Mouse (Mus musculus) neural tube, embryonic 14.5 days (tissue): Measurements from ENCODE around the gene Npas3. TPM values are rescaled to one million over a fixed set of nuclear protein-coding genes. Genes with fewer than 3 reads are reported as not detected.

Source experiments
- ATAC-seq: fragments of 200-750 bp; cut with Nextera tagmentation; 2 replicates; pipeline ENCODE4 v1.8.0; 2017; ENCODE audit warnings: low read depth, mild to moderate bottlenecking, moderate TSS enrichment, moderate library complexity
- H3K27ac ChIP-seq: fragments of 300-500 bp; sonication (generic); 2 replicates; pipeline ENCODE4 v1.5.1; 2014; ENCODE audit warnings: low read depth, mild to moderate bottlenecking, control low read depth, low read length, moderate library complexity, mixed read lengths
- H3K27me3 ChIP-seq: fragments of 300-500 bp; sonication (generic); 2 replicates; pipeline ENCODE4 v1.6.1; 2014; ENCODE audit warnings: low read length; ENCODE audit not compliant: control insufficient read depth, insufficient read depth
- H3K36me3 ChIP-seq: fragments of 300-500 bp; sonication (generic); 2 replicates; pipeline ENCODE4 v1.6.1; 2014; ENCODE audit warnings: low read length, mixed read lengths; ENCODE audit not compliant: control insufficient read depth, insufficient read depth
- H3K4me1 ChIP-seq: fragments of 300-500 bp; sonication (generic); 2 replicates; pipeline ENCODE4 v1.6.1; 2014; ENCODE audit warnings: low read length; ENCODE audit not compliant: control insufficient read depth, insufficient read depth
- H3K4me2 ChIP-seq: fragments of 300-500 bp; sonication (generic); 2 replicates; pipeline ENCODE4 v1.6.1; 2014; ENCODE audit warnings: mild to moderate bottlenecking, low read depth, low read length, control low read depth
- H3K4me3 ChIP-seq: fragments of 300-500 bp; sonication (generic); 2 replicates; pipeline ENCODE4 v1.5.1; 2014; ENCODE audit warnings: low read depth, low read length, control low read depth, mixed read lengths
- H3K9ac ChIP-seq: fragments of 300-500 bp; sonication (generic); replicated peaks from 2 replicates; pipeline ENCODE4 v1.6.1; 2014; ENCODE audit warnings: low read depth, mild to moderate bottlenecking, control low read depth, low read length, mixed read lengths
- H3K9me3 ChIP-seq: fragments of 300-500 bp; sonication (generic); 2 replicates; pipeline ENCODE4 v1.6.1; 2016; ENCODE audit warnings: low read length; ENCODE audit not compliant: control insufficient read depth
- WGBS: fragments of 180-500 bp; shearing (Covaris S2); extraction: QIAGEN DNeasy Blood & Tissue Kit; methylation state at CpG from one replicate; pipeline ENCODE4 v1.1.7; 2014; 5-methylcytosine and 5-hydroxymethylcytosine counted together
- polyA plus RNA-seq: library from polyadenylated mRNA; unstranded; fragments of >200 nt; fragmentation: Nextera tagmentation; extraction: Ambion mirVana; gene quantifications from 2 replicates; pipeline ENCODE4 v1.2.1, GENCODE M21; 2014

The Npas3 gene
- polyA plus RNA-seq, 1 experiment from 2014 or later = 29.1 TPM

DNA sequence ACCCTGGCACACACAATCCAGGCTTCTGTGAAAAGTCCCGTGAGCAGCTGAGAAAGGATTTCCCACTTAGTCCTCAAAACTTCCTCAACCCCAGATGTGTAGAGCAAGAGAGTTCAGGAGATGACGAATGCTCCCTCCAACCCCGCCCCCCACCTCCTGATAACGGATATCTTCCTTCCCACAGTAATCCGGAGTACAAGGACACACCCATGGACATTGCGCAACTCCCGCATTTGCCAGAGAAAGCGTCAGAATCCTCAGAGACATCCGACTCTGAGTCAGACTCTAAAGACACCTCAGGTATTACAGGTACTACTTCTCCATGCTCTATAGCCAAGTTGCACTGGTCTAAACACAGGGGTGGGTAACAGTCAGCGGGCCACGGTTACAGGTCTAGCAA, 817.1 kb downstream of the Npas3 start:
- no peak overlapping the region for H3K27ac ChIP-seq
- H3K4me3 ChIP-seq = no peak overlapping the region
- H3K27me3 ChIP-seq = peaks cover 14% of the 10 kb centered on the region
- no peaks in the 10 kb centered on the region for H3K9me3 ChIP-seq
- WGBS = 80% methylated on average over 11 of the region's 11 CpGs
- ATAC-seq = no peak
- H3K4me1 ChIP-seq = peaks cover 5% of the 10 kb centered on the region; the same call in 1 of the 2 replicates
- H3K9ac ChIP-seq = no peak overlapping the region
- no peak overlapping the region for H3K4me2 ChIP-seq
- H3K36me3 ChIP-seq = no peaks in the 10 kb centered on the region

DNA sequence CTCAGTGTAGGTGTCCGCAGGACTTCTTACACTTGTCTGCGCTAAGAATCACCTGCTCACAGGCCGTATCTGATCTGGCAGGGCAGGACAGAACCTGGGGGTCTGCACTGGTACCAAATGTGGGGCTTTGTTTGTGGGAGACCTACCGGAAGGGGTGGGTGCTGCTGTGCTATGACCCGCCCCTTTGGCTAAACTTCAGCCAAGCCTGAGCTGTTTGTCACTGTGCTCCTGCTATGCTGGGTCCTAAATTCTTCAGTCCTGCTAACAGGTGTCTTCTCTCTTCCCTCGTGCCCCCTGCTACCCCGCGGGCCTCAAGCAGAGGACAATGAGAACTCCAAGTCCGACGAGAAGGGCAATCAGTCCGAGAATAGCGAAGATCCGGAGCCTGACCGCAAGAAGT, 818.9 kb downstream of the Npas3 start:
- peaks cover 14% of the 10 kb centered on the region for H3K27me3 ChIP-seq
- H3K9me3 ChIP-seq = no peaks in the 10 kb centered on the region
- peak overlapping the region; percentile 55 for H3K4me2 ChIP-seq
- H3K4me3 ChIP-seq = peak overlapping the region; percentile 36
- H3K27ac ChIP-seq = no peak overlapping the region
- H3K4me1 ChIP-seq = peaks cover 3% of the 10 kb centered on the region; the same call in 1 of the 2 replicates
- no peak for ATAC-seq
- H3K36me3 ChIP-seq = no peaks in the 10 kb centered on the region
- 31% methylated on average over 14 of the region's 14 CpGs for WGBS
- H3K9ac ChIP-seq = no peak overlapping the region

DNA sequence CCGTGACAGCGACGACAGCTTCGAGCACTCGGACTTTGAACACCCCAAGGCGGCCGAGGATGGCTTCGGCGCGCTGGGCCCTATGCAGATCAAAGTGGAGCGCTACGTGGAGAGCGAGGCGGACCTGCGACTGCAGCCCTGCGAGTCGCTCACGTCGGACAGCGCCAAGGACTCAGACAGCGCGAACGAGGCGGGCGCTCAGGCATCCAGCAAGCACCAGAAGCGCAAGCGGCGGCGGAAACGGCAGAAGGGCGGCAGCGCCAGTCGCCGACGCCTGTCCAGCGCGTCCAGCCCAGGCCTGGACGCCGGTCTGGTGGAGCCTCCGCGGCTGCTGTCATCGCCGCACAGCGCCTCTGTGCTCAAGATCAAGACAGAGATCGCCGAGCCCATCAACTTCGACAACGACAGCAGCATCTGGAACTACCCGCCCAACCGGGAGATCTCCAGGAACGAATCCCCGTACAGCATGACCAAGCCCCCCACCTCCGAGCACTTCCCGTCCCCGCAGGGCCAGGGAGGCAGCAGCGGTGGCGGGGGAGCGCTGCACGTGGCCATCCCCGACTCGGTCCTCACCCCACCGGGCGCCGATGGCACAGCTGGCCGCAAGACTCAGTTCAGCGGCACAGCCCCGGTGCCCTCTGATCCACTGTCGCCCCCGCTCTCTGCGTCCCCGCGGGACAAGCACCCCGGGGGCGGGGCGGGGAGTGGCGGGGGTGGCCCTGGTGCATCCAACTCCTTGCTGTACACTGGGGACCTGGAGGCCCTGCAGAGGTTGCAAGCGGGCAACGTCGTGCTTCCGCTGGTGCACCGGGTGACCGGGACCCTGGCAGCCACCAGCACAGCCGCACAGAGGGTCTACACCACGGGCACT, 819.6 kb downstream of the Npas3 start:
- no peak overlapping the region for H3K27ac ChIP-seq
- H3K27me3 ChIP-seq = peaks cover 14% of the 10 kb centered on the region
- ATAC-seq = peak; percentile 76
- 10% methylated on average over 73 of the region's 84 CpGs for WGBS
- H3K36me3 ChIP-seq = no peaks in the 10 kb centered on the region
- peaks cover 3% of the 10 kb centered on the region; the same call in 1 of the 2 replicates for H3K4me1 ChIP-seq
- H3K9me3 ChIP-seq = no peaks in the 10 kb centered on the region
- H3K9ac ChIP-seq = peak overlapping the region; percentile 16; the same call in 1 of the 2 replicates
- H3K4me2 ChIP-seq = peak overlapping the region; percentile 55
- peak overlapping the region; percentile 36 for H3K4me3 ChIP-seq

DNA sequence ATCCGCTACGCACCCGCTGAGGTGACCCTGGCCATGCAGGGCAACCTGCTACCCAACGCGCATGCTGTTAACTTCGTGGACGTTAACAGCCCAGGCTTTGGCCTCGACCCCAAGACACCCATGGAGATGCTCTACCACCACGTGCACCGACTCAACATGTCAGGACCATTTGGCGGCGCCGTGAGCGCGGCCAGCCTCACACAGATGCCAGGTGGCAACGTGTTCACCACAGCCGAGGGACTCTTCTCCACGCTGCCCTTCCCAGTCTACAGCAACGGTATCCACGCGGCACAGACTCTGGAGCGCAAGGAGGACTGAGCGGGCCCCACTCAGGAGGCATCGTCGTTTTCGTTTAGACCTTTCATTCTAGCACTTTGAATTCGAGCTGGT, 820.3 kb downstream of the Npas3 start:
- H3K27ac ChIP-seq = no peak overlapping the region
- H3K36me3 ChIP-seq = no peaks in the 10 kb centered on the region
- H3K27me3 ChIP-seq = peaks cover 14% of the 10 kb centered on the region
- 0 out of 2 replicates have a peak, but pooled peaks have one; percentile 11 for ATAC-seq
- peaks cover 3% of the 10 kb centered on the region; the same call in 1 of the 2 replicates for H3K4me1 ChIP-seq
- WGBS = 66% methylated on average over 27 of the region's 27 CpGs
- no peak overlapping the region for H3K4me2 ChIP-seq
- H3K9ac ChIP-seq = peak overlapping the region; percentile 16; the same call in 1 of the 2 replicates
- H3K9me3 ChIP-seq = no peaks in the 10 kb centered on the region
- no peak overlapping the region for H3K4me3 ChIP-seq

- no peak overlapping the region for H3K4me3 ChIP-seq
- H3K27ac ChIP-seq = no peak overlapping the region
- no peak overlapping the region for H3K4me2 ChIP-seq
- H3K36me3 ChIP-seq = no peaks in the 10 kb centered on the region
- no peak for ATAC-seq
- no peak overlapping the region for H3K9ac ChIP-seq
- H3K27me3 ChIP-seq = peaks cover under 1% of the 10 kb centered on the region; the same call in 1 of the 2 replicates
- WGBS = 92% methylated on average over 2 of the region's 2 CpGs
- H3K9me3 ChIP-seq = no peaks in the 10 kb centered on the region
- H3K4me1 ChIP-seq = no peaks in the 10 kb centered on the region
Observed at GRCm38 (mm10) chr12:54074012-54074411, 825.5 kb downstream of the Npas3 start.

DNA sequence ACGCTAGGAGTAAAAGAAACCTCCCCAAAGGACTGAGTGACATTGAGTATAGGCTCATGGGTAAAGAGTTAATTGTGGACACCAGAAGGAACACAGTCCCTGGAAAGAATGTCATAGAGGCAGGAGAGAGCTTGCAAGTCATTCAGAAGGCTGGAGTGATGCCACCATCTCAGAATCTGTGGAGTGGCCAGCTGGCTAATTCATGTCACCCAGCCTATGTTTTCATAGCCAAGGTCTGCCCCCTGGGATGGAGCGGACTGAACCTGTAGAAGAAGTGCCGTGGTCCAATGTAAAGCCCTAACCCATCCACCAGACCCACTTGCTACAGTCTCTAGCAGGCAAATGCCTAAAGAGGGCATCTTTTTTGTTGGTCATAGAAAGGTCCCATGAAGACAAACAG, 832.5 kb downstream of the Npas3 start:
- no peaks in the 10 kb centered on the region for H3K27me3 ChIP-seq
- H3K36me3 ChIP-seq = no peaks in the 10 kb centered on the region
- H3K9me3 ChIP-seq = no peaks in the 10 kb centered on the region
- no peak overlapping the region for H3K9ac ChIP-seq
- H3K4me2 ChIP-seq = no peak overlapping the region
- WGBS = 97% methylated on average over 3 of the region's 3 CpGs
- ATAC-seq = no peak
- H3K4me1 ChIP-seq = no peaks in the 10 kb centered on the region
- no peak overlapping the region for H3K27ac ChIP-seq
- H3K4me3 ChIP-seq = no peak overlapping the region

DNA sequence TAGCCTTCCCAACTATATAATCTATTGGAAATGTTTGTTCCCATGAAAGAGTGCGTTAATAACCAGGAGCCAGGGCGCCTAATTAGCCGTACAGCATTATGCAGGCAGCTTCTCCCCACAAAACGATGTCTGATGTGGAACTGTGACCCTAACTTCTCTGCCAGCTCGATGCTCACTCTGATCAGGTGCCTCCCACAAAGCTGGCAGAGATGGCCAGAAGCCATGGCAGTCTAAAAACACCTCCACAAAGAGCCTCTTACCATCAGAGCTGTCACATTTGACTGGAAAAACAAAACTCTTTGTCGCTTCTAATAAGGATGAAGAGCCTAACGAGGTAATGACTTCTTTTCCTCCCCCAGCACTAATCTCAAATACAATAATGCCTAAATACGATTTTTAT, 845.3 kb downstream of the Npas3 start:
- 56% methylated on average over 8 of the region's 8 CpGs for WGBS
- H3K4me3 ChIP-seq = no peak overlapping the region

DNA sequence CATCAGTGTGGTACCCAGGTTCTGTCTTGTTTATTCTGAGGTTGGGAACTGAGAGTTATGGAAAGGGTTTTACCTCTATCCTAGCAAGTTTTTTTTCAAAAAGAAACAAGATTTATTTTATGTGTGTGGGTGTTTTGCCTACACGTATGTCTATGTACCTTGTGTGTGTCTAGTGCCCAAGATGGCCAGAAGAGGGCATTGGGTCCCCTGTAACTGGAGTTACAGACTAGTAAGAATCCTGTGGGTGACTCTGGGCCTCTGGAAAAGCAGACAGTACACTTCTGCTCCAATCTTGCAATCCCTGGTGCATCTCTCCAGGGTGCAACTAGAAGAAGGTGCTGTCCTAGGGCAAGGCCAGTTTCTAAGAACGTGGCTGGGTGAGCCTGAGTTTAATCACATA, 848.0 kb downstream of the Npas3 start:
- no peaks in the 10 kb centered on the region for H3K9me3 ChIP-seq
- WGBS = 67% methylated on average over 2 of the region's 2 CpGs
- H3K27ac ChIP-seq = no peak overlapping the region
- H3K4me1 ChIP-seq = no peaks in the 10 kb centered on the region
- H3K4me2 ChIP-seq = no peak overlapping the region
- H3K27me3 ChIP-seq = no peaks in the 10 kb centered on the region
- no peak for ATAC-seq
- H3K36me3 ChIP-seq = no peaks in the 10 kb centered on the region
- no peak overlapping the region for H3K9ac ChIP-seq
- H3K4me3 ChIP-seq = no peak overlapping the region

More for the DNA sequence above, 845.3 kb downstream of the Npas3 start:
- Histone ChIP-seq H3K4me2 (no peak overlapping the region), H3K27me3 (no peaks in the 10 kb centered on the region), H3K27ac (no peak overlapping the region), H3K9me3 (no peaks in the 10 kb centered on the region), H3K4me1 (no peaks in the 10 kb centered on the region), H3K36me3 (no peaks in the 10 kb centered on the region), H3K9ac (no peak overlapping the region)
- ATAC-seq = no peak

GRCm38 (mm10) chr12:54098136-54098535, 849.7 kb downstream of the Npas3 start:
- Histone ChIP-seq H3K9me3 (no peaks in the 10 kb centered on the region), H3K27ac (no peak overlapping the region), H3K4me3 (no peak overlapping the region), H3K27me3 (no peaks in the 10 kb centered on the region), H3K9ac (no peak overlapping the region), H3K4me2 (no peak overlapping the region), H3K36me3 (no peaks in the 10 kb centered on the region), H3K4me1 (no peaks in the 10 kb centered on the region)
- no peak for ATAC-seq
- 75% methylated on average over 6 of the region's 6 CpGs for WGBS
